Mouse (Mus musculus): ENCODE measurements at regions not wholly inside any gene's neighbourhood (a gene's known extent, or its start where the extent isn't known, plus 50 kb on each side); places are given as distances from the start of the nearest gene placed in this dataset.

DNA sequence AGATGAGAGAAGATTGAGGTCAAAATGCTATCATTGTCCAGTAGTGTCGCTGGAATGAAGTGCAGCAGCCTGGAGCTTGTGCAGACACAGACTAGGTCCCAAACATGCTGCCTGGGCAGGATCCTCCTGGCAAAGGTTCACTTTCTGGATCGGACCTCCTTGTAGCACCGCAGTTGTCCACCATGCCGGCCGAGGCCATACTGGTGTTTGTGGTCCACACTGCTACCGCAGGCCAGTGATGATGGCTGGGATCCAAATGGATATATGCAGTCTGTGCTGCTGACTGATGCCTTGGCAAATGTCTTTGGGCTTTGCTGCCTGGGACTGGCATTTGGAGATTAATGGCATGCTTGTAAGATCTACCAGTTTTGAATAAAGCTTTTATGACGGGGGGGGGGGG, 174.5 kb upstream of the Tas2r134 start:
- no peak for DNase-seq (ENCODE audit: low spot score)

DNA sequence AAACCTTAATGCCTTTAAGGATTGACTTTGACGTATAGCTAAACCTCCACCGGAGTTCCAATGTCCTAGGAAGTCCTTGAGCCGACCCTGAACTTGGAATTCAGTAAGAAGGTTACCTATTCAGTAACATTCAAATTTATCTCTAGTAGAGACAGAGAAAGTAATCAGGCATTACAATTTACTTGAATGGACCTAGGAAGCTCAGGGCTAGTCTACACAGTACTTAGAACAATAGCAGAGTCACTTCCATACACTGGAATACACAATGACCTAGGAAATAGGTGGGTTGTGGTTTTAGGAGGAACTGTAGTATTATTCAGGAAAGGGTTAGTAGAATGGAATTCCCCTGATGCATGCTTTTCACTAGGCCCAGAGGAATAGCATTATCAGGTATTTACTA, 179.2 kb upstream of the Tas2r134 start:
- no peak for DNase-seq (ENCODE audit: low spot score)

DNA sequence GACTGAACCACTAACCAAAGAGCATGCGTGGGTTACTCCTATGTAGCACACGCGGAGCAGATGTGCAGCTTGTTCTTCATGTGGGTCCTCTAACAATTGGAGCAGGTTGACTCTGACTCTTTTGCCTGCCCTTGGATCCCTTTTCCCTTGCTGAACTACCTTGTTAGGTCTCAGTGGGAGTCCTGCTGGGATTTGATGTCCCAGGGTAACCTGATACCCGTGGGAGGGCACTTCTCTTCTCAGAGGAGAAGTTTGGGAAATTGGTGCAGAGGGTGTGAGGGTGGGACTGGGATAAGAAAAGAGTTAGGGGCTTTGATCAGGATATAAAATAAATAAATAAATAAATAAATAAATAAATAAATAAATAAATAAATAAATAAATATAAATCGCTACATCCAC, 179.7 kb upstream of the Tas2r134 start:
- no peak for DNase-seq (ENCODE audit: low spot score)

DNA sequence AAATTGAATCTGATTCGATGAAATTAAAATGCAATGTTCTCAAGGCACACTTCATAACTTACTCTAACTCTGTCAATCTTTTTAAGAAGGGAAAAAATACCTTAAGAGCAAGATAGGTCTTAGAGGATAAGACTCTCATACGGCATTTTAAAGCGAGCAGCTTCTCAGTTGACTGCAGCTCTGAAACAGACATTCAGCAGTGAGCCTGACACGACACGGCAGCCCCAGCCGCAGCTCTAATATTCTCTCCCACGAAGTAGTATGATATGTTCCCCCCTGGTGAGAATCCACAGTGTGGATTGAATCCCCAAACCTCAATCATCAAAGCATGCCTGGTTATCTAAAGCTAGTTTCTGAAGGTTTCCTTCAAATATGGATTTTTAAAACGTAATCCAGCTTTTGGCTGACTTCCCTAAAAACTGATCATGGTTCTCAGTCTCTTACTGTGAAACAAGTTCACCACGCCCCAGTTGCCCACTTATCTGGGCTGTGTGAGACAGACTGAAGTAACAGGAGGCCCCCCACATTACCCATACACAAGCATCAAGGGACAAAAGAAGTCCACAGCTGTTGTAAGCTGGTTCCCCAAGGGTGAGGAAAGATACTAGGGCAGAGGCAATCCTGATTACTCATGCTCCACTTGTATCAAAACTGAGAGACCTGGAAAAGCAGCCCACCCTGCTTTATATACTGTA, 182.8 kb upstream of the Tas2r134 start:
- no peak for DNase-seq (ENCODE audit: low spot score)

DNA sequence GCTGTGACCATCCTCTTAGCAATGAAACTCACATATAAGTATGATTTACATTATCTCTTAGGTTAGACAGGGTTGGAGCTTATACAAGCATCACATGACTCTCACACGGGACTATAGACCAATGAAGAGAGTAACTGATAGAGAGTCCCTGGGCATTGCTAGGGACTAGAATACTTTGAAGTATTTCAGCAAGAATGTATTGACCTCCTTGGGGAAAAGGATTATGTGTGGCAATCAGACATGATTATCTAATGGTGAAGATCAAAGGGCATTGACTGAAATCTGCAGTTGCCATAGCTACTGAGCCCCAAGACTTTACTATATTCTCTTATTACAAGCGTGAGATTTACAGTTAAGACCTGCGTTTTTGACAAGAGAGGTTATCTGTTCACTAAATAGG, 183.4 kb upstream of the Tas2r134 start:
- DNase-seq (ENCODE audit: low spot score), result no peak

DNA sequence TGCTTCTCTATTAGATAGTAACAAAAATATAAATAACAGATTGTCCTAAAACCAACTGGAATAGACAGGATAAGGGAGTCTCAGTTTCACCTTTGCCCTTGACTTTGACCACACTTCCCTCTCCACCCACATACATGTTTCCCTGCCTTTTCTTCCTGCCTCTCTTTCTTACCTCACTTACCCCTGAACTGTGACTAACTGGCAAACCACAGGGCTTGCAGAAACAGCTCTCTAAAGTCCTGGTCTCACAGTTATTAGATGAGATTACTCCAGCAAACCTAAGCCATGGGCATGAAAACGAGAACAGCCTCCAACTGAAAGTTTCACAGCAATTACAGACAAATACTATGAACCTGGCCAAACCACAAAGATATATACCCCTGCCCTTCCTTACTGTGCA, 188.3 kb upstream of the Tas2r134 start:
- no peak for DNase-seq (ENCODE audit: low spot score)

GRCm38 (mm10) chr2:51436590-51436989, 190.7 kb upstream of the Tas2r134 start:
- DNase-seq (ENCODE audit: low spot score), result peak; percentile 40

DNA sequence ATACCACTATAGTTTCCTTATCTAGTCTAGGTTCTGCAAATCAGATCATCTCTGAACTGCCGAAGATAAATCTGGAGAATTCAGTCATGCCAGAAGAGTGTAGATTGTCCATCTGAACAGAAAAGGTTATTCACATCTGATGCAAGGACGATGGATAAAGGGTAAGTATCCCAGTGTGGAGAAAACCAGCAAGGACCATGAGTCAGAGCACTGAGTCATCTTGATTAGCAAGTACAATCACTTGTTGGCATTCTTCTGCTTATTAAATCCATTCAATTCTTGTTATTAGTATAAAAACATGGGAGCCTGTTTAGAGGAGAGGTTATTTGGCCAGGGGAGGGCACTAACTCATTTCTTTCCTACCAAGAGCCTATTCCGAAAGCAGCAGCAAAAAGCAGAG, 195.7 kb upstream of the Tas2r134 start:
- no peak for DNase-seq (ENCODE audit: low spot score)

DNA sequence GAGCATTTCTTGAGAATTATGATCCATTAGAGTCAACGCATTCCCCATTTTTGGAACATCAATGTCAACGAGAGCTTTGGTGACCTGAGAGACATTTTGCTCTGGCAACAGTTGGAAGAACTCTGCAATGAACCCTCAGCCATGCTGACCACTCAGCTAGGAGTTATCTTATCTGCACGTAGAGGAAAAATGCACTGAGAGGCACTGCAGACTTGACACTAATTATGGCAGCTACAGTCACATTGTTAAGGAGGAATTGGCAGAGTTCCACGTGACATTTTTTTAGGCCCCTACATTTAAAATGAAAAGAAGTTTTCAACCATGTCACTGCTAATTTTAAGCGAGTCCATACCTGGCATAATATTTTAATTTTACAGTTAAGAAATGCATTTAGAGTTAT, 197.6 kb upstream of the Tas2r134 start:
- DNase-seq (ENCODE audit: low spot score), result no peak

- DNase-seq (ENCODE audit: low spot score), result no peak
These were observed 204.9 kb upstream of the Tas2r134 start for GRCm38 (mm10) chr2:51422442-51422841.

DNA sequence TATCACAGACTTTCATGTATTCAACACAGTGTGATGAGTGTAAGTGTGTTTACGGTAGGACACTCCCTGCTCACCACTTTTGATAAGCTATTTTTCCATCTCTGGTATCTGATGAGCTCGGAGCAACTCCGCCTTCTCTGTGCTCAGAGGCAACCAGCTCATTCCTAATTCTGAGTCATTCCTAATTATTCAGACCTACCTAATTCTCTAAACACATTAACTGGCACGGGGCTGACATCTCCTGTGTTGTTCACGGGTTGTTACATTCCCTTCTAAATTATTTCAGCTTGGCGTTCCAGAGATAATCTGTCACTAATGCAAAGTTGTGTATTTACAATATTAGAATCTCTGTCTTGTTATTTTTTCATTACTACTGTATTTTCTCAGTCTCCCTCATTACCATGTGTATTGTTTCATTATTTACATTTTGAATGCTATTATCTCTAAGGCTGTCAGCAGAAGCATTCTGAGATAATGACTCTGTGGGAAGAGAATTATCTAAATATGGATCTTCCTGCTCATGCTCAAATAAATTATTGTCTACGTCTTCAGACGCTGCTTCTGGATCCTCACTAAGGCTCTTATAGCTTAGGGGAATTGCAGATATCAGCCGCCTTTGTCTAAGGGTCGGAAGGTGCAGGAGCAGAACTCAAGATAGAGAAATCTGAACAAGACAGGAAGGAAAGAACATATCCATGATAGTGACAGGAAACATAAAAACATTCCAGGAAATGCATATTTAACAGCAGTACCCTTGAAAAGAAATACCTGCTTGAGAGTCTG, 209.2 kb upstream of the Tas2r134 start:
- DNase-seq (ENCODE audit: low spot score), result no peak

DNA sequence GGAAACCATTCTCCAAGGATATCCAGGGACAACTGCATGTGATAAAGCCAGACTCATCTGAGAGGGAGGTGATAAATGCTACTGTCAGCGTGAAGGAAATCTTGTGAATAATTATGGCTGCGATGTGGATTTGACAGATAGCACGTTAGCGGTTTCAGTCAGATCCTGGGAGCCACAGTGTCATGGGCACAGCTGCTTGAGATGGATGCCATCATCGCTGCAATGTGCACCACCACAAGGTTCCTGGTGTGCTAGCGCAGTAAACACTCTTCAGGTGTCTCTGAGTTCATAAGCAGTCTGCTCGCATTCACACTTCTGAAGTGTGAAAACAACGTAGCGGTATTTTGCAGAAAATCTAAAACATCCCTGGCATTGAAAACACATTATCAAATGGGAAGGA, 238.9 kb upstream of the Tas2r134 start:
- DNase-seq (ENCODE audit: low spot score), result no peak

DNA sequence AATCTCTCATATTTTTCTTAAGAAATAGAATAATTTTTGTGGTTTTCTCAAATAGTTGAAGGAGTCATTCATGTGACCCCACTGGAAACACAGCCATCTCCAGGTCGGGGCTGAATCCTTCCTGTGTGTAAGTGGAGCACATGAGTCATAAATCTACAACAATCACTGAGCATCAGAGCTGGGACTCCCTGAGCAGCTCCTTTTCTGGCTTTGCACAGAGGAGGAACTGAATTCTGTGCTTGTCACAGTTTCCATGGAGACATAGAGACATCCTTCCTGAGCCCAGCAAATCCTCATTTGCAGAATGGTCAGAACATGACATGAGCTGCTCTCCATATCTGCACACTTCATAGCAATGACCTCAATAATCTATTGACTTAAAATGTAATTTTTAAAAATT, 238.2 kb upstream of the Rnd3 start:
- no peak for DNase-seq (ENCODE audit: low spot score)

- DNase-seq (ENCODE audit: low spot score), result no peak
These were observed 227.7 kb upstream of the Rnd3 start for GRCm38 (mm10) chr2:51376597-51376996.

- no peak for DNase-seq (ENCODE audit: low spot score)
These were observed 225.7 kb upstream of the Rnd3 start for GRCm38 (mm10) chr2:51374636-51375035.

- no peak for DNase-seq (ENCODE audit: low spot score)
These were observed 223.9 kb upstream of the Rnd3 start for GRCm38 (mm10) chr2:51372771-51373170.

GRCm38 (mm10) chr2:51362825-51363616, 214.1 kb upstream of the Rnd3 start:
- no peak for DNase-seq (ENCODE audit: low spot score)

DNA sequence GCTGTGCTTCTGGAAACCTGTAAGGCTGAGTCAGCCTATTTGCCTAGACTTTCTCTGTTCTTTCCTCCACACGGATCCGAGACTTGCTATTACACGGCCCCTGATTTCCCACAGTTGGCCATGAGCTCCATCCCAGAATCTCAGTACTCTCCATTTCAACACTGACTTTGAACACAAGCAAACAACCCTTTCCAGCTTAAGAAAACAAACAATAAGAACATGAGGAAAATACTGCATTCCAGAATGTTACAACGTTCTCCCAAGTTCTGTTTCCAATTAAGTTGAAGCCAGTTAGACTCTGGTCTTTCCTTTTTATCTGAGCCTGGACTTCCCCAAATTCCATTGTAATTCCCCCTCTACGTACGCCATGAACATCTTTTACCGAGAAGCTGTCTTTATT, 206.4 kb upstream of the Rnd3 start:
- DNase-seq (ENCODE audit: low spot score), result no peak

DNA sequence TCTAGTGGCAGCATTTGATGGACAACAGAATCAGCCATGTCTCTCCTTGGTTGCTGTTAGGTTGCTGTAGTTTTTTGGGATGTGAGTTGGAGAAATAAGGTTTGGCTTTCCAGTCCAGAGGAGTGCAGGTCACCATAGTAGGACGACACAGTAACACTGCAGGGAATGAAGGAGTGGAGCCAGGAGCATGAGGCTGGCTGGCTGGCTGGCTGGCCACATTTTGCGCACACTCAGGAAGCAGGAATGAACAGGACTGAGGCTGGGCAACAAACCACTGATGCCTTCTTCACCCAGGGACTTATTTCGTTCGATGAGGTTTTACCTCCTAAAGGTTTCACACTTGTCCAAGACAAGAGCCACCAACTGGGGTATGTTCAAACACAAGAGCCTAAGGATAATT, 205.9 kb upstream of the Rnd3 start:
- no peak for DNase-seq (ENCODE audit: low spot score)

- no peak for DNase-seq (ENCODE audit: low spot score)
These were observed 200.7 kb upstream of the Rnd3 start for GRCm38 (mm10) chr2:51349614-51350013.

DNA sequence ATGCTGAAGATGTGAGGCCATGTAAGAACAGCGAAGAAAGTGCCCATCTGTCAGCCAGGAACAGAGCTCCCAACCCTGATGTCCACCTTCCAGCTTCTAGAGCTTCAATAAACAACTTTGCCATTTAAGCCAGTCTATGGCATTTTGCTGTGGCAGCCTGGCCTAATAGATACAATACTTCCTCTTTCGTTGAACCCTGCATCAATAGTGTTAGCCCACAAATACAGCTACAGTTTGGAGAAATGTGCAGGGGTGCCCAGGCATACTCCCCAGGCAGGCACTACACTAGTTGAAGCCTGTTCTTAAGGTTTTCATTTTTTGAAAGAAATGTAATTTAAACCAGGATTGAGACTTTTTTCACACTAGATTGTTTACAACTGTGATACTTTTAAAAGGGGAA, 199.9 kb upstream of the Rnd3 start:
- no peak for DNase-seq (ENCODE audit: low spot score)

DNA sequence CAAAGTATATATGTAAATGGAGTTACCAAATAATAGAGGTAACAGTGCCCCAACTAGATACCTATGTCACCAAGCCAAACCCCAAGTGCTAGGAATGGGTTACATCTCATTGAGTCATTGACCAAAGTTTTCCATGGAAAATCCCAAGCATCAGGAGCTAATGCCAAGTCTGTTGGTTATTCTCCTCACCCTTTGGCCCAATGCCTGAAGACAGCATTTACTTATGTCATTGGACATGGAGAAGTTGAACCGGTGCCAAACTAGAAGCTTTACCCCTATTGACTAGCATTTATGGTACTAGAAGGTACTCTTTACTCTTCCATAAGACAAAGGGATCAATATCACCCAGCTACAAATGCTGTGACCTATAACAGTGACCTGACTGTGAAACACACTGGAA, 198.2 kb upstream of the Rnd3 start:
- no peak for DNase-seq (ENCODE audit: low spot score)
